Mouse (Mus musculus) limb, embryonic 11.5 days (tissue): ENCODE data around the gene Cygb. TPM values are rescaled to one million over a fixed set of nuclear protein-coding genes. Genes with fewer than 3 reads are reported as not detected.

ENCODE experiments used
- ATAC-seq: fragments of 200-750 bp; cut with Nextera tagmentation; 2 replicates; pipeline ENCODE4 v1.8.0; 2017; ENCODE audit warnings: low read depth; ENCODE audit not compliant: insufficient number of reproducible peaks, low FRiP score, low TSS enrichment
- DNase-seq: peaks from one replicate; pipeline ENCODE4 v3.0.0-alpha.2; 2015; ENCODE audit warnings: low spot score
- H3K27ac ChIP-seq: fragments of 300-500 bp; sonication (generic); replicated peaks from 2 replicates; pipeline ENCODE4 v1.5.1; 2014; ENCODE audit warnings: low read depth, mild to moderate bottlenecking, low read length
- H3K27me3 ChIP-seq: fragments of 300-500 bp; sonication (generic); 2 replicates; pipeline ENCODE4 v1.6.1; 2014; ENCODE audit warnings: mild to moderate bottlenecking, low read length, mixed read lengths; ENCODE audit not compliant: control insufficient read depth, insufficient read depth
- H3K36me3 ChIP-seq: fragments of 300-500 bp; sonication (generic); 2 replicates; pipeline ENCODE4 v1.6.1; 2014; ENCODE audit warnings: mild to moderate bottlenecking, low read length, moderate library complexity, mixed read lengths; ENCODE audit not compliant: control insufficient read depth, insufficient read depth
- H3K4me1 ChIP-seq: fragments of 300-500 bp; sonication (generic); 2 replicates; pipeline ENCODE4 v1.6.1; 2014; ENCODE audit warnings: low read length, mixed read lengths; ENCODE audit not compliant: control insufficient read depth, insufficient read depth
- H3K4me2 ChIP-seq: fragments of 300-500 bp; sonication (generic); 2 replicates; pipeline ENCODE4 v1.6.1; 2014; ENCODE audit warnings: low read depth, mild to moderate bottlenecking, moderate library complexity; ENCODE audit not compliant: severe bottlenecking
- H3K4me3 ChIP-seq: fragments of 300-500 bp; sonication (generic); 2 replicates; pipeline ENCODE4 v1.5.1; 2014; ENCODE audit warnings: low read depth, low read length
- H3K9ac ChIP-seq: fragments of 300-500 bp; sonication (generic); 2 replicates; pipeline ENCODE4 v1.6.1; 2014; ENCODE audit warnings: mild to moderate bottlenecking, low read length
- H3K9me3 ChIP-seq: fragments of 300-500 bp; sonication (generic); 2 replicates; pipeline ENCODE4 v1.6.1; 2016; ENCODE audit warnings: low read length; ENCODE audit not compliant: control insufficient read depth
- WGBS: fragments of 180-500 bp; shearing (Covaris S2); extraction: QIAGEN DNeasy Blood & Tissue Kit; methylation state at CpG from one replicate; pipeline ENCODE4 v1.1.7; 2014; 5-methylcytosine and 5-hydroxymethylcytosine counted together
- polyA plus RNA-seq: library from polyadenylated mRNA; unstranded; fragments of >200 nt; fragmentation: Nextera tagmentation; extraction: Ambion mirVana; gene quantifications from 2 replicates; pipeline ENCODE4 v1.2.1, GENCODE M21; 2014

Gene Cygb
- polyA plus RNA-seq, 1 experiment from 2014 or later: 2.3 TPM

DNA sequence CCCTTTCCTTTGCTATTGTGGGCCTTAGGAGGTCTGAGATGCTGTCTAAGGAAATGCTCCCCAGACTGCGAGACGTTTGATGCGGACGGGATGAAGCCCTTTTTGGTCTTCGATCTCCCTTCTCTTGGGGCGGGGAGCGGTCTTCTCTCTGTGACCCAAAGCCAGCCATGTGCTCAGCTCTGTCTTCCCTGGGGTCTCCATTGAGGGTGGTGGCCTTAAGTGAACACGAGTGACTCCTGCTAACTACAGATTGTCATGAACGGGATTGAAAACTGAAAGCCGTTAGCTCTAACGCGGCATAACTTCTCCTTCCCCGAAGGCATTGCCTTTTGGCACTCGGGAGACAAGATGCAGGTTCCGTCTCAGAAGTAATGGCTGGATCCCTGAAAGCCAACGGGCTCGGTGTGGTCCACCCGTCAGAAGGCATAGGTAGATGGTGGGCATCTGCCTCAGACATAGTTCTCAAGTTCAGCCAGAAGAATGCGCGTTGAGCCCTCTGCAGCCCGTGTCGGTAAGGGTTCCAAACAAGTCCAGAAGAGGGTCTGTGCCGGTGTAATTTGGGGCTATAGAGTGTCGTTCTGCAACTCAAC, 17.8 kb upstream of the Cygb start:
- Histone ChIP-seq H3K27me3 (no peaks in the 10 kb centered on the region), H3K9me3 (no peaks in the 10 kb centered on the region), H3K4me1 (peaks cover 11% of the 10 kb centered on the region; the same call in 1 of the 2 replicates), H3K4me3 (peak overlapping the region; percentile 82), H3K27ac (no peak overlapping the region), H3K9ac (peak overlapping the region; percentile 94), H3K36me3 (peaks cover 28% of the 10 kb centered on the region; the same call in 1 of the 2 replicates), H3K4me2 (peak overlapping the region; percentile 90)
- ATAC-seq: no peak
- DNase-seq: peak; percentile 32
- under 1% methylated on average over 24 of the region's 24 CpGs for WGBS

DNA sequence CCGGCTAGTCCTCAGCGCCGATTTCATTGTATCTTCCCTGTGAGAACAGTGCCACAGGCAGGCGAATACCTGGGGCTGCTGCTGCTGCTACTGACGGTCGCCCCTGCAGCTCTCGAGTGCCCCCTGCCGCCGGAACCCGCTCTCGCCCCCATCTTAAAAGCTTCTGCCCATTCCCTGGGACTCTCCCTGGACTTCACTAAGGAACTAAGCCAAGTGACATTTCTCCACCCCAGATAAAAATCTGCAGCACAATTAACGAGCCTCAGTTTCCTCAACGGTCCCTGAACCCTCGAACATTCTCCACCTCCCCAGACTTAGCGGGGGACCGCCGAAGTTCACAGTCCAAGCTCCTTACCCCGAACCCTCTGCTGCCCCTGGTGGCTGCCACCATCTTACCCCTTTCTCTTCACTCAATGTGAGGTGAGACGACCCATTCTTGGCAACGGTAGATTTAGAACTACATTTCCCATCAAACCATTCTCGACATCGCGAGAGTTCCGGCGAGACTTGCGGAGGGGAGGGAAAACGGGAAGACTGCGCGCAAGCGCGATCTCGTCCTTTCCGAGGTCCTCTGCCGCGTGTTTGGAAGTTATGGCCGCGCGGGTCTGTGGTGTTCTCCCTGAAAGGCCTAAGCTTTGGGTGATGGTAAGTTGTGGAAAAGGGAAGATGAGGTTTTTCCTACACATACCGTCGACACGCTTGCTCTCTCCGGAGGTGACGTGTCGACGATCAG, 17.2 kb upstream of the Cygb start:
- Histone ChIP-seq H3K4me1 (peaks cover 11% of the 10 kb centered on the region; the same call in 1 of the 2 replicates), H3K27me3 (no peaks in the 10 kb centered on the region), H3K4me3 (peak overlapping the region; percentile 82), H3K36me3 (peaks cover 23% of the 10 kb centered on the region; the same call in 1 of the 2 replicates), H3K9ac (peak overlapping the region; percentile 94), H3K27ac (no peak overlapping the region), H3K4me2 (peak overlapping the region; percentile 90), H3K9me3 (no peaks in the 10 kb centered on the region)
- 3% methylated on average over 45 of the region's 45 CpGs for WGBS
- ATAC-seq (peak; percentile 88), DNase-seq (peak; percentile 98)

DNA sequence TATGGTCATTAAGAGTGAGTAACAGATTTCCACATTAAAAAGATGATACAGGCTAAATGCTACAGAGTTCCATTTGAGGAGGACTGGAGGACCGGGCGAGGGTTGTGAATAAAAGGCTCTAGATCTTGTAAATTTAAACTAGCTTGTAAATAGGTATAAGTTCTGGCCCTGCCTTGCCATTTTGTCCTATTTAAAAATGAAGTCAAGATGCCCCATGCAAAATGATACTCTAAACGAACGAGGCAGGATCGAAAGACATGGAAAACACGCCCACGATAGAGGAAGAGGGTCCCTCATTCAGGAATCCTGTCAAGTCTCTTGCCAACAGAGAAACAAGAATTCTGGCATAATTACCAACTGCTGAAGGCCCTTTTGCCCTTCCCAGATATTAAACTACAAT, 16.3 kb upstream of the Cygb start:
- peaks cover 18% of the 10 kb centered on the region; the same call in 1 of the 2 replicates for H3K36me3 ChIP-seq

DNA sequence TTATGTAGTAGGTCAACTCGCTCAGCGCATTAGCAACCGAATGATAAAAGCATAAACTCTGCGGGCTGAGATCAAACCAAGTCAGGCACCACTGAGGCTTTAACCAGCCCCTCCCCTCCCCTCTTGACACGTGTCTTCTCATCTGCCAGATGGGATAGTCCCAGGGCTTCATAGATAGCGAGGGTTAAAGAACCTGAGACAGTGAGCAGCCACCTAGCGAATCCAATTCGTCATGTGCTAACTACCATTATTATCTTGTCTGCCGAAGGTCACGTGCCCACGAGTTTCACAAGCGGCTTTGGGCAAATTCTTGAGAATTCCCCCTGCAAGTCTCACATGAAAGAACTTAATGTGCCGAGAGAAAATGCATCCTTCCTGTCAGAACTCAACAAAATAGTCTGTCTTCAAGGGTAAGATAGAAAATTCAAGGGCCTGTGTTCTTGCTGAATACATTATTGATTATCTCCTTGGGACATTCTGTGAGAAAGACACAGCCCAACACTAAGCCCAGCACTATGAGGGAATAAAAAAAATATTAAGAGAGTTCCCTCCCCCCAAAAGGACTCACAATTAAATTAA, 15.8 kb upstream of the Cygb start:
- no peak for DNase-seq
- H3K27me3 ChIP-seq: no peaks in the 10 kb centered on the region
- H3K4me3 ChIP-seq: no peak overlapping the region
- H3K27ac ChIP-seq: no peak overlapping the region
- H3K9ac ChIP-seq: no peak overlapping the region
- no peak for ATAC-seq
- 49% methylated on average over 13 of the region's 13 CpGs for WGBS
- peaks cover 14% of the 10 kb centered on the region; the same call in 1 of the 2 replicates for H3K36me3 ChIP-seq
- H3K9me3 ChIP-seq: no peaks in the 10 kb centered on the region
- H3K4me2 ChIP-seq: no peak overlapping the region
- peaks cover 11% of the 10 kb centered on the region; the same call in 1 of the 2 replicates for H3K4me1 ChIP-seq

More for the DNA sequence above, 16.3 kb upstream of the Cygb start:
- no peaks in the 10 kb centered on the region for H3K9me3 ChIP-seq
- ATAC-seq: no peak
- no peak overlapping the region for H3K27ac ChIP-seq
- H3K9ac ChIP-seq: no peak overlapping the region
- H3K4me3 ChIP-seq: no peak overlapping the region; the same call in 1 of the 2 replicates
- no peaks in the 10 kb centered on the region for H3K27me3 ChIP-seq
- H3K4me2 ChIP-seq: 0 out of 2 replicates have a peak overlapping the region, but pooled peaks have one; percentile 13
- WGBS: 83% methylated on average over 7 of the region's 7 CpGs
- H3K4me1 ChIP-seq: peaks cover 11% of the 10 kb centered on the region; the same call in 1 of the 2 replicates
- no peak for DNase-seq

DNA sequence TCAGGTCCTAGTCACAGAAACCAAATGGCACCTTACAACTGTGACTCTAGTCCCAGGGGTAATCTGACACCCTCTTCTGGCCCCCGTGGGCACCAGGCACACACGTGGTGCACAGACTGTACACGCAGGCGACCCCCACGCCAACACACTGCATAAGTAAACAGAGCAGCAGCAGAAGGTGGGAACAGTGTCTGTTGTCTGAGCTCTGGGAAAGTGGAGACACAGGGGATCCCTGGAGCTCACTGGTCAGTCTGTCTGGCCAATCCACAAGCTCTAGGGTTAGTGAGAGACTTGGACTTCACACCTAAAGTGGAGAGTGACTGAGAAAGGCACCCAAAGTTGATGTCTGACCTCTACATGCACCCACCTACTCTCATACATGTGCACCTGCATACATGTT, 15.2 kb upstream of the Cygb start:
- no peak overlapping the region for H3K4me3 ChIP-seq
- peaks cover 11% of the 10 kb centered on the region; the same call in 1 of the 2 replicates for H3K4me1 ChIP-seq
- WGBS: 19% methylated on average over 5 of the region's 5 CpGs
- ATAC-seq (no peak), DNase-seq (no peak)
- no peak overlapping the region for H3K27ac ChIP-seq
- H3K36me3 ChIP-seq: peaks cover 11% of the 10 kb centered on the region; the same call in 1 of the 2 replicates
- no peaks in the 10 kb centered on the region for H3K9me3 ChIP-seq
- no peak overlapping the region for H3K4me2 ChIP-seq
- no peak overlapping the region for H3K9ac ChIP-seq
- no peaks in the 10 kb centered on the region for H3K27me3 ChIP-seq

DNA sequence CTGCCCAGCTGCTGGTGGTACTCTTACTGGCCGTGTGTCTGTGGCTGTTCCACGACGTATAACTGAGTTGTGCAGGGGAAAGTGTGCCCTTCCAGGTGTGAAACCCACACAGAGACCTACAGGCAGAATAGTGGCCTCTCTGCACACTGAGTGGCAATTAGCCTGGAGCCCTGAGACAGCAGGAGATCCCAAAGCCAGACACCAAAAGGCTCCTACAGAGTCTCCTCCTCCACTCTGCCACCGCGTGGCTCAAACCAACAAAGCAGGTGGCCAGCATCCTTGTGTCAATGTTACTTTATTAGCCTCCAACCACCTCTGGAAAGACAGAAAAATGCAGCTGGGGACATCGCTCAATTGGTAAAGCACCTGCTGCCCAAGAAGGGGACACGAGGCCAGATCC, 14.7 kb upstream of the Cygb start:
- no peak overlapping the region for H3K4me2 ChIP-seq
- H3K9me3 ChIP-seq: no peaks in the 10 kb centered on the region
- ATAC-seq: no peak
- H3K4me1 ChIP-seq: peaks cover 15% of the 10 kb centered on the region
- no peak overlapping the region for H3K9ac ChIP-seq
- H3K27ac ChIP-seq: no peak overlapping the region
- 33% methylated on average over 7 of the region's 7 CpGs for WGBS
- H3K36me3 ChIP-seq: peaks cover 7% of the 10 kb centered on the region; the same call in 1 of the 2 replicates
- DNase-seq: peak; percentile 52
- H3K4me3 ChIP-seq: no peak overlapping the region
- H3K27me3 ChIP-seq: no peaks in the 10 kb centered on the region

DNA sequence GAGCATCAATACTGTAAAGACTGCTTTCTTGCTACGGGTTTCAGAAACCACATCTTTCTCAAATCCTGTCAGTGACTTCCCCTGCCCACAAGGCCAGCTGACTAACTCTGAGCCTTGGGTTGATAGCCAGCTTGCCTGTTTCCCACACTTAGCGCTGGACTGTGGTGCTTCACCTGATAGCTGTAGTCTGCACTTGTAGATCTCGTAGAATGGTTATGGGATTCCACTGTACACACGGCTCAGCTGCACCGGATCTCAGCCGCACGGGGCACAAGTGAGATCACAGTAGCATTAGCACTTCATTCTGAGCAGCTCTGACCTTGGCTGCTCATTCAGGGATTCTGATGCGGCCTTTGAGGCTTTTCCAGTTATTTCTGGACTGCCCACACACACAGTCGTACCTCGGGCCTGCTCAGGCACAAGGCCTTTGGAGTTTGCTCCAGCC, 14.3 kb upstream of the Cygb start:
- ATAC-seq: no peak
- H3K27me3 ChIP-seq: no peaks in the 10 kb centered on the region
- no peak overlapping the region for H3K27ac ChIP-seq
- 83% methylated on average over 10 of the region's 10 CpGs for WGBS
- no peak overlapping the region for H3K4me3 ChIP-seq
- no peak for DNase-seq
- H3K4me2 ChIP-seq: no peak overlapping the region
- no peaks in the 10 kb centered on the region for H3K9me3 ChIP-seq
- H3K4me1 ChIP-seq: peaks cover 15% of the 10 kb centered on the region
- peaks cover 2% of the 10 kb centered on the region; the same call in 1 of the 2 replicates for H3K36me3 ChIP-seq
- H3K9ac ChIP-seq: no peak overlapping the region

DNA sequence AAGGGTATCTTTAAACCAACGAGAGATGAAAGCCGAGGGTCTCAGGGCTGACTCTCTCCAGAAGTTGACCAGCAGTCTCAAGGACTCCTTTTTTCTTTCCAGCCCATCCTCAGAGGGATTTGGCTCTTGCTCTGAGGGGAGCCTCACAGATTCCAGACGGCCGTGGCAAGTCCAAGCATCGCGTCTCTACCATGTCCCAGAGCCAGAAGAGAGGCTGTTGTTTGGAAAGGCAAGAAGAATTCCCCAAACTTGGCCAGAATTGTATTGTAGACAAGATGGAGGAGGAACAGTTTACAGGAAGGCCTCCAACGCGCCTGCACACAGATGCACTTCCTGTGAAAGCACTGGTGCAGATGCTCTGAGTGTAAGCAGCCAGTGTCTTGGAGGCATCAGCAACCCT, 13.8 kb upstream of the Cygb start:
- Histone ChIP-seq H3K4me1 (peaks cover 15% of the 10 kb centered on the region), H3K27ac (no peak overlapping the region), H3K27me3 (no peaks in the 10 kb centered on the region), H3K9me3 (no peaks in the 10 kb centered on the region), H3K9ac (no peak overlapping the region), H3K36me3 (no peaks in the 10 kb centered on the region), H3K4me2 (no peak overlapping the region), H3K4me3 (no peak overlapping the region)
- no peak for ATAC-seq
- 84% methylated on average over 8 of the region's 8 CpGs for WGBS
- no peak for DNase-seq
